Mouse (Mus musculus) spleen, postnatal 4 days (tissue): ENCODE measurements around the gene Spa17.

Experiments used
- DNase-seq, 2 experiments: peaks; one replicate each; pipeline ENCODE4 v3.0.0; 2022; ENCODE audit warnings: low spot score in 2 of 2

The Spa17 gene

DNA sequence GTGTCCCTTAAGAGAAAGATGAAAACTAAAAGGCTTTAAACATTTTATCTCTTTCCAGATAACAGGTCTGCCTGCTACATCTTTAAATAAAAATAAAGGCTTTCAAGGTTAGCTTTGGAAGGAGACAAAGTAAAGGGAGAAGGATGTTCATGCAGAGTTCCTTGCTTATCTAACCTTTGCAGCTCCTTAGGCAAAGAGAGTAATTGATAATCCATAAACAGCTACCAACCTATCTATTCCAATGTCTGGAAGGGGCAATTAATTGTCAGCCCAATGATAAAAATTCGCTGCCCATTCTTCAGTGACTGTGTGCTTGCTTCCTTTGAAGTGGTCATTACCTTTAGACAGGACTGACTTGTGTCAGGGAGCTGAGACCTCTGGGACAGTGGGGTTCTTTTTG, 49.7 kb downstream of the Spa17 start:
- no peak for DNase-seq

DNA sequence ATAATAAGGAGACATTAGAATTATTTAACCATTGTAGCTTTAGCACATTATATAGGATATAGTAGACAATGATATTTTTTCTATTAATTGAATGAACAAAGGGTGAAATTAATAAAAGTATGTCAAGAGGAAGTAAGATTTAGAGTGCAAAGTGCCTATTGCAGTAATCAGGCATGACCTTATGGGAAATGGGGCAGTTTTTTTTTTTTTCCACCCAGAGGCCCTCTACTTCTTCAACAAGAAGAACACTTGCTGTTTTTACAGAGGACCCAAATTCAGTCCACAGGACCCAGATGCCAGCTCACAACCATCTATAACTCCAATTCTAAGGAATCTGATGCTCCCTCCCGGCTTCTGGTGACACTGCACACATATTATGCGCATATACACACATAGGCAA, 52.9 kb downstream of the Spa17 start:
- no peak for DNase-seq

DNA sequence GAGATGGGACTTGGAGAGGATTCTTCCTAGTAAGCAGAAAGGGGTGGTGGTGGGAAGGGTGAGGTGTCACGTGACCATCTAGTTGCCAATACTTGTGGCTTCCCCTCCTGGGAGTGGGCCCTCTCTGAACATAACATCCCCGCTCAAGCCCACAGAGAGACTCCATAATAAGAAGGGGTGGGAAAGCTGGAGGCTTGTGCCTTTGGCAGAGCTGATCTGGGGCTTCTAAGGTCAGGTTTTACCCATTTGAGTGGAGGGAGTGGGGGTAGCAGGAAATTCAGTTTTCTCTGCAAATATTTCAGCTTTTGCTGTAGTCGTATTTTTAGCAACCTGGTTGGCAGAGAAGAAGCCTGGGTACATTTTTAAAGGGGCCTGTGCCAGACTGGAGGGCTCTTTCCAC, 57.2 kb downstream of the Spa17 start:
- DNase-seq = no peak

DNA sequence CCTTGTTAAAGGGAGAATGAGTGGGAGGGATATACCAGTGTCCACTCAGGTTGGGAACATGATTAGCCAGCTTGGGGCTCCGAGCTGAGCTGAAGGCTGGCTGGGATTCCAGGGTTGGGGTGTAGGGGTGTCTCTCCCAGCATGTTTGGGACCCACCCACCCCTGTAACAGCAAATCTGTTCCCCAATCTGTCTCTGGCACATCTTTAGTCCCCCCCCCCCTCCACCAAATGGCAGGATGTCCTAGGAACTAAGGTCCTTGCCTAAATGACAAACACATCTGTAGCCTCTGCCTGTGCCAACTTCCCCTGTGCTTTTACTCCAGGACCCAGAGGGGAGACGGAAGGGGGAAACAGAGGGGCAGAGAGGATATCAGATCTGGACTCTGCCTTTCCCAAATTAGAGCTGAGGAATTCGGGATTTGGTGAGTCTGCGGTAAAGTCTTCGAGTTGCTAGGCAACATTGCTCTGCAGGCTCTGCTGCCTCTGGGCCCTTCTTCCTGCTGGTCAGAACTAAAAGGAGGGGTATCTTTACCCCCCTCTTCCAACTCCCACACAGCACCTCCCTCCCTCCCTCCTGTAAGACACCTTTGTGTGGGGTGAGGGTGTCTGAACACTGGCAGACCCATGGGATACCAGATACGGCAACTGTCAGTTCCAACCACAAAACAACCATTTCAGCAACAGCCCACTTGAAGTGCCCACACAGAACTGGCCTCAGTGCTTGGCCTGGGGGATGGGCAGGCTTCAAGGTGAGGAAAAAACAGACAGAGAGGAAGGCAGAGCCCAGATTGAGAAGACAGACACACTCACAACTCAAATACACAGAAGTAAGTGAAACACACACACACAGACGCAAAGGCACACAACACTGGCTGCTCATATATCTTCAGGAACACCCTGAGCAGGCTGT, 58.4 kb downstream of the Spa17 start, which contains the start of gene Siae:
TSS of gene Siae (plus strand) at position 861 of the 911 bp plus-strand sequence.
- no peak for DNase-seq

DNA sequence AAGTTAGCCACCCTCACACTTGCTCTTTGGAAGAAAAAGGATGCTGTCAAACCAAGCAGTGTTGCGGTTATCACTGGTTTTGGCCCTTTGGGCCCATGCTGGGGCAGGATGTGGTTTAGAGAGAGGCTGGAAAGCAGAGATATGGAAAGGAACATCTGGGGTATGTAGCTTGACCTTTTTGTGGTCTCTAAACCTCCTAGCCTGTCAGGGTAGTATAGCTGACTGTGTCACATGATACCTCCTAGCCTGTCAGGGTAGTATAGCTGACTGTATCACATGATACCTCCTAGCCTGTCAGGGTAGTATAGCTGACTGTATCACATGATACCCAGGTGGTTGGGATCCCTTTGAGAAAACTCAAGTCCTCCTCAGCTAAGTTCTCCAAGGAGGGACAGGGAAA, 59.2 kb downstream of the Spa17 start:
- no peak for DNase-seq
